Mouse (Mus musculus) myocyte (in vitro differentiated cells): ENCODE data around the gene Pld1.

ENCODE experiments used
- E2F4 ChIP-seq: IDR thresholded peaks from one replicate; pipeline ENCODE4 v1.6.1; 2011; ENCODE audit warnings: mild to moderate bottlenecking, control low read depth, moderate library complexity; ENCODE audit not compliant: insufficient read depth
- POLR2A ChIP-seq: IDR thresholded peaks from one replicate; pipeline ENCODE4 v1.6.1; 2011; ENCODE audit warnings: low read depth, mild to moderate bottlenecking, control low read depth, moderate library complexity; ENCODE audit not compliant: insufficient read length
- SRF ChIP-seq: IDR thresholded peaks from one replicate; pipeline ENCODE4 v1.6.1; 2011; ENCODE audit warnings: low read depth; ENCODE audit not compliant: control insufficient read depth, insufficient read length

DNA sequence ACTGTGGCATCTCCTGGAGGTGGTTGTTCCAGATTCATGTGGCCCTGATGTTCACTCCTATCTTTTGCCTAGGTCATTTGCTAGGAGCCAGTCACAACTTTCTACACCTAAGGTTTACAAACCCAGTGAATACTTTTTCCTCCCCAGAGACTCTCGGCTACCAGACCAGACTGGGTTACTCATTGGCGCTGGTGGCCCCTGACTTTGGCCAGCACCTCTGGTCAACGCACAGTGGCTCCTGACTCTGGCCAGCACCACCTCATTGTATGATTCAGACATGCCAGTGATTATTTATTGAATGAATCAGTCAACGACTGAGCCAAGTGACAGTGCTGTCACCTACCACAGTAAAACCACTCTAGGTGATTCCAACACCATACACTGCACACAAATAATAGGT lies 103.9 kb downstream of the Pld1 start:
- TF ChIP-seq SRF (no peak), POLR2A (no peak), E2F4 (no peak)
